Mouse (Mus musculus): Measurements from ENCODE around the gene Ppih.

- TF ChIP-seq POLR2A (IDR thresholded peaks at IDR 0.05; ENCODE audit: insufficient read length, low read depth) (no peak), CEBPB (IDR thresholded peaks at IDR 0.05; ENCODE audit: insufficient read depth, poor library complexity, severe bottlenecking) (no peak), MYOG (IDR thresholded peaks at IDR 0.05; ENCODE audit: control insufficient read depth in 1 of 3, insufficient read depth in 1 of 3, insufficient read length in 2 of 3, low read depth in 2 of 3) (no peak), TCF12 (IDR thresholded peaks at IDR 0.05; ENCODE audit: insufficient read depth, poor library complexity, severe bottlenecking) (no peak)
These were observed 35.5 kb downstream of the Ppih start for GRCm38 (mm10) chr4:119284861-119285260.
